Mouse (Mus musculus) bone marrow macrophage, adult 2 months (primary cell): ENCODE measurements around the gene Abca17. TPM values are rescaled to one million over a fixed set of nuclear protein-coding genes. Genes with fewer than 3 reads are reported as not detected.

Experiments used
- H3K27ac ChIP-seq: 2 replicates; pipeline ENCODE4 v1.5.1; 2012; ENCODE audit warnings: low read depth, low read length; ENCODE audit not compliant: insufficient read depth
- H3K4me1 ChIP-seq: 2 replicates; pipeline ENCODE4 v1.6.1; 2012; ENCODE audit warnings: low read length; ENCODE audit not compliant: control insufficient read depth, insufficient read depth
- H3K4me3 ChIP-seq: 2 replicates; pipeline ENCODE4 v1.5.1; 2012; ENCODE audit warnings: mild to moderate bottlenecking, low read length, moderate library complexity; ENCODE audit not compliant: insufficient read depth
- CTCF ChIP-seq: IDR thresholded peaks from 2 replicates; pipeline ENCODE4 v1.5.1; 2012; ENCODE audit warnings: low read depth, mild to moderate bottlenecking, low read length, moderate library complexity
- POLR2A ChIP-seq: IDR thresholded peaks from 2 replicates; pipeline ENCODE4 v1.6.1; 2012; ENCODE audit warnings: mild to moderate bottlenecking, low read depth, low read length, borderline replicate concordance
- polyA plus RNA-seq: library from polyadenylated mRNA; stranded (reverse); fragments of >200 nt; gene quantifications from 2 replicates; pipeline ENCODE4 v1.2.4, GENCODE M21; 2012; ENCODE audit not compliant: missing spikeins, insufficient read depth, insufficient read length

The Abca17 gene
- polyA plus RNA-seq, 1 experiment, result 0.40 TPM

DNA sequence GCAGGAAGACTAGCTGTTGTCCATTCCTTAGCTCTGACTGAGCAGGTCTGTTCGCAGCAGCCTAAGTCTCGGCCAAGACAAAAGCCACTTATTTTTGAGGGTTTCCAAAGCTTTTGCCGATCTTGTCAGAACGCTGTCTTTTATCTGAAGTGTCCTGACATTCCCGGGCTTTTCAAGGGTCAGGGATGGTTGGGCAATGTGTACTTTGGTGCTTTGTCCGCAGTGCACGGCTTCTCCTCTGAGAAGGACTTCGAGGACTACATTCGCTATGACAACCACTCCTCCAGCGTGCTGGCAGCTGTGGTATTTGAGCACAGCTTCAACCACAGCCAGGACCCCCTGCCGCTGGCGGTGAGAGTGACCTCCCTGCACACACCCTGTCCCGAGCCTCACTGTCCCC is 15.0 kb upstream of the Abca17 start:
- H3K4me3 ChIP-seq, result no peak overlapping the region
- H3K4me1 ChIP-seq, result peaks cover 7% of the 10 kb centered on the region
- no peak overlapping the region for H3K27ac ChIP-seq
- TF ChIP-seq POLR2A (no peak), CTCF (no peak)

DNA sequence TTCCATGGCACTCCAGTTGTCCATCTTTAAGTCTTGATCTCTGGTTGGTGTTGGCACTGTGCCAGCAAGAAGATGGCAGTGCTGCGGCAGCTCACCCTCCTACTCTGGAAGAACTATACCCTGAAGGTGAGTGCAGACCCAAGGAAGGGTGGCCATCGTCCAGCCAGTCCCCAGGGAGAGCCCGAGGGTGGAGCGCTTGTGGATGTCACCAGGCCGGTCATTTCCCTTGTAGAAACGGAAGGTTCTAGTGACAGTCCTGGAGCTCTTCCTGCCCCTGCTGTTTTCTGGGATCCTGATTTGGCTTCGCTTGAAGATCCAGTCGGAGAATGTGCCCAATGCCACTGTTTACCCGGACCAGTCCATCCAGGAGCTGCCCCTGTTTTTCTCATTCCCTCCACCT is 13.6 kb upstream of the Abca17 start:
- TF ChIP-seq POLR2A (no peak), CTCF (no peak)
- H3K4me3 ChIP-seq, result no peak overlapping the region
- no peak overlapping the region for H3K27ac ChIP-seq
- H3K4me1 ChIP-seq, result peaks cover 19% of the 10 kb centered on the region

DNA sequence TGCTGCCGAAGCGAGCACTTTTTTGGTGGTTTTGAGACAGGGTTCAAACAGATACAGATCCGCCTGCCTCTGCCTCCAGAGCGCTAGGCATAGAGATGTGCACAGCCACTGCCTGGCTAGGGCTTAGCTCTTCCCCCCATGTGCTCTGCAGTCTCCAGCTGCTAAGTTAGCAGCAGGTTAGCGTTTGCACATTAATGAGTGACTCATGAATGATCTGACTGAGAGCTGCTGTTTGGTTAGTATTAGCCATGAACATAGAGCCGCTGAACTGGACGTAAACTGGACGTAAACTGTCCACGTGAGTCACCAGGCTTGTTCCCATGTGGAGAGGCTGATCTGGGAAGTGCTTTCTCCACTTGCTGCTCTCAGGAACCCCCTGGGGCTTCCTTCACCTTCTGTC is 11.7 kb upstream of the Abca17 start:
- no peak overlapping the region for H3K27ac ChIP-seq
- TF ChIP-seq CTCF (no peak), POLR2A (no peak)
- H3K4me3 ChIP-seq, result no peak overlapping the region
- peaks cover 25% of the 10 kb centered on the region for H3K4me1 ChIP-seq

DNA sequence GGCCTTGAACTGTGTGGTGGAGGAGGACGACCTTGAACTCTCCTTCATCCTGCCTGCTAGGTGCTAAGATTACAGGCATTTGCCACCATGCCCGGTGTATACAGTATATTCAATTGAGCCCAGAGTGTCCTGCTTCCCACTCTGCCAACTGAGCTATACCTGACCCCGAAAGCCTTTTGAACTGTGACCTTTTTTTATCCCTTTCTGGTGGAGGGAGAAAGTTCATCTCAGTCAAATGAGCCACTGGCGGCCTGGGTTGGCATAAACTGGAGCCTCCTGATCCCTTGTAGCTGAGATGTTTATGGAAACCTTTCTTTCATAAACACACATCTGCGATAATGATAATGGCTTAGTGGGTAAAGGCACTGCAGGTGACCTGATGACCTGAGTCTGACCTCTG is 10.4 kb upstream of the Abca17 start:
- H3K4me1 ChIP-seq, result peaks cover 25% of the 10 kb centered on the region
- H3K4me3 ChIP-seq, result no peak overlapping the region
- TF ChIP-seq POLR2A (no peak), CTCF (no peak)
- no peak overlapping the region for H3K27ac ChIP-seq

DNA sequence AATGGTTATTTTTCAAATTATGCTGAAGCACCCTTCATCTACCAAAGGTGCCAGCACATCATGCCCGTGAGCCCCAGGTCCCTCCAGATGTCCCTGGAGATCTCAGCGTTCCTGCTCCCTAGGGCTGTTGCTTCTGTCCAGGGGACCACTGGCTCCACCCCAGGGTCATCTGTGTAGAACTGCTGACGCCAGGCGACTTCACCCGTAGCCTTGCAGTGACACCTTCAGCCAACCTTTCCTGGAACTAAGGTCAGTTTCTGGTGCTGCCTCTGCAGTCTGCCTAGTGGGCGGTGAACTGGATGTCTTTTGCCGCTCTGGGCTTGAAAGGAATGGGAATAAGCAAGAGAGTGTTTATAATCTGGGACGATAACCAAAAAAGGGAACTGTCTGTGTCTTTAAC is 10.0 kb upstream of the Abca17 start:
- H3K4me1 ChIP-seq, result peaks cover 25% of the 10 kb centered on the region
- no peak overlapping the region for H3K4me3 ChIP-seq
- no peak overlapping the region for H3K27ac ChIP-seq
- no peak for TF ChIP-seq POLR2A
- TF ChIP-seq CTCF, result no peak

DNA sequence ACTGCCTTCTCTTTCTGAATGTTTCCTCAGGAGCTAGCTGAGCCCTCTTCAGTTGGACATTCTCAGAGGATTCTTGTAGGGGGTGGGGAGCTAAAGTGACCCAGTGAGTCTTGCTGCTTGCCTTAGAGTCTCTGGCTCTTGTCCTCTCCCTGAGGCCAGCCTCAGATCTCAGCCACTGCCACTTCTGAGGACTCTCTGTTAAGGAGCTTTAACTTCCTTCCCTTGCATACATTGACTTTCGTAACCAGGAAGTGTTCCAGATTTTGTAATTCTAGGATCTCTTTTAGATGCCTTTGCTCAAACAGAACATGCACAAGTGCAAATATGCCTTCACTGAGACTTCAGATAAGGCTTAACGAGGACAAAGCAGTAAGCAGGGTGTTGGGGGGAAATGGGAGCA is 9.0 kb upstream of the Abca17 start:
- Histone ChIP-seq H3K27ac (peak overlapping the region; percentile 56), H3K4me1 (peaks cover 25% of the 10 kb centered on the region), H3K4me3 (no peak overlapping the region)
- no peak for TF ChIP-seq CTCF
- TF ChIP-seq POLR2A, result no peak

DNA sequence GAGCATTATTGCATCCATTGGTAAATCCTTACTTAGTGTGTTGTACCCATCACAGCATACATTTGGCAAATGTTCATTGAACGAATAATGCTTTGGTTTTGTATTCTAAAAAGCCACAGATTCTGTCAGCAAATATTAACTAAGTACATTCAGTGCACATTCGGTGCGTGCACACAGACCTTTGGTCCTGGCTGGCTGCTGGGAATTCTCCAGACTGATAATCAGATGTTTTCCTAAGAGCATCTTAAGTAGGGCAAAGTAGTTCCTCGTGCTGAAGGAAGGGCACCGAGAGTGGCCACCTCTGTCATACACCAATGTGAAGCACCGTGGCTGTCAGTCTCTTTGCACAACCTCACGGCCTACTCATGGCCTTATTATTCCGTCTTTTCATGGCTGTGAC is 8.1 kb upstream of the Abca17 start:
- no peak for TF ChIP-seq CTCF
- TF ChIP-seq POLR2A, result no peak
- peaks cover 34% of the 10 kb centered on the region for H3K4me1 ChIP-seq
- peak overlapping the region; percentile 56 for H3K27ac ChIP-seq
- no peak overlapping the region for H3K4me3 ChIP-seq

DNA sequence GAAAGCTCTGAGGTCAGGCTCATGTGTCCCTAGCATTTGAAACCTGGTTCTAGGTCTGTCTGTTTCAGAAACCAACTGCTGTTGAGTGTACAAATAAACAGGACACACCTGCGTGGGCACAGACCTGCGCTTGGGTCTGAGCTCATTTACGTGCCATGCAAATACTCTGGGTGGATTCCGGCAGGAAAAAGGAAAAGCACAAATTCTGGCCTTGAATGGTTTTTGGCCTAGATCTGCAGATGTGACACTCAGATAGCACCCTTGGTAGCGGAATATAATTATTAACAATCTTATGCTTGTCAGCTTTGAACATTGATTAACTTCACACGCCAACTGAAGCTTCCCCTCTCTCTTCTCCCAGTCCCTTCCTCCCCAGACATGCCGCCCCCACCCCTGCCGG is 4.4 kb upstream of the Abca17 start:
- H3K4me1 ChIP-seq, result peaks cover 35% of the 10 kb centered on the region
- no peak overlapping the region for H3K27ac ChIP-seq
- no peak for TF ChIP-seq CTCF
- no peak for TF ChIP-seq POLR2A
- no peak overlapping the region for H3K4me3 ChIP-seq

DNA sequence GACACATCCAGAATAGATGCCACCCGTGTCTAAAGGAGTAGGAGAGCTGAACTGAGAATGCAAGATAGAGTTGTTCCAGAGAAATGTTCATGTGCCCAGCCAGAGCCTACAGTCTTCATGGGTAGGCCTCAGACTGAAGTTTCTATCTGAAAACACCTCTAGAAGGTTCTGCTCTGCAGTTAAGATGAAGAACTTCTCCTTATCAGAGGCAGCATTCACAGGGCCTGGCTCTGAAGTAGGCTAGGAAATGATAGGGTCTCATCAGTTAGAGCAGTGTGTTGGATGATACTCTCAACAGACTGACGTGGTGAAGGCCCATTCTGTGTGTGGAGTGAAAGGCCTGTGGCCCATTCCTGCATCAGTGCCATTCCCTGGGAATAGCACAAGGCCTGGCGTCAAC is 3.1 kb upstream of the Abca17 start:
- H3K27ac ChIP-seq, result no peak overlapping the region

DNA sequence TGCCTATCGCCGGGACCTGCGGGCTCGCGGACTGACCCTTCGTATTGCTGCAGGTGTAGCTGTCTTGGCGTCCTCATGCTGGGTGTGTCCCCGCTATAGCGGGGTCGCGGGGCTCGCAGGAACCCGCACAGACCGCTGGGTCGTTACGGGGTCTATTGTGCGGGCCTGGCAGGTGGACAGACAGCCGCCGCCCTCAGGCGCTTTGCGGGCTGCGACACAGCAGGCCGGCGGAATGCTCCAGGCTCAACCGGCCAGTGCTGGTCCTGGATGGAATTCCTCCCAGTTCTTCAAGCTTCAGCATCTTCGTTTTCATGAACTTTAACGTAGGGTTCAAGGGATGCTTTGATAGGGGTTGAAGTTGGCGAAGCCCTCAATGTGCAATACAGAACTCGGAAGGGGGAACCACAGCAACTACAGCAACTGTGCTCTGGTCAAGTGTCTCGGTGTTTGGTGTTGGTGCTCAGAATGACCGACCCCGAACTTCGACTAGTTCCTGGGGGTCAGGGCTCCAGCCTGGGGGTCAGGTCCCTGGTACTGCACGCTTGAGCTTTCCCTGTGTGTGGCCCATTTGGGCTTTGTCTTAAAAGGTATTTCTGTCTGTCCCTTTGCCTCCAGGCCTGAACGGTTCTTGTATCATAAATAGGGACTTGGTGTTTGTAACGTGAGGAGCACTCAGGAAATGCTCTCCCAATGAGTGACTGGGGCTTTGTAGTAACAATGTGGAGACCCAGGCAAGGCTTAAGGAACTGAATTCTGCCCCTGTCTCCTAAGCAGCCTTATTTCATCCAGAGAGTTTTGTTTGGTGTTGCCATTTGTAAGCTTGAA is 1.7 kb upstream of the Abca17 start:
- peak overlapping the region; percentile 61 for H3K27ac ChIP-seq
- peak overlapping the region; percentile 82 for H3K4me3 ChIP-seq
- TF ChIP-seq CTCF (no peak), POLR2A (no peak)
- H3K4me1 ChIP-seq, result peaks cover 23% of the 10 kb centered on the region

More for the DNA sequence above, 3.1 kb upstream of the Abca17 start:
- TF ChIP-seq CTCF (no peak), POLR2A (no peak)
- H3K4me1 ChIP-seq, result peaks cover 24% of the 10 kb centered on the region
- no peak overlapping the region for H3K4me3 ChIP-seq
